Mouse (Mus musculus) left cerebral cortex, postnatal 25 days (tissue): Measurements from ENCODE around the gene Smap2. TPM values are rescaled to one million over a fixed set of nuclear protein-coding genes. Genes with fewer than 3 reads are reported as not detected.
"Not testable (repeated sequence)": the region's sequence is repeated elsewhere in the genome, so short reads cannot be mapped to it uniquely, and the experiment has no call there.

Source experiments
- DNase-seq, 2 experiments: peaks; one replicate each; pipeline ENCODE4 v3.0.0; 2022; ENCODE audit warnings: low spot score in 2 of 2, mixed read lengths in 1 of 2
- intact Hi-C: fragments of 180-260 bp; cut with DNase I; formaldehyde crosslinking; loops from one replicate; pipeline ENCODE4 v1.15.1; 2025
- total RNA-seq, 2 experiments: library from RNA; stranded (reverse); gene quantifications; 2 replicates each; pipeline ENCODE4 v1.2.3; 2021

Smap2 gene
- 100 to 1,000 TPM; 188 to 194 TPM for total RNA-seq

DNA sequence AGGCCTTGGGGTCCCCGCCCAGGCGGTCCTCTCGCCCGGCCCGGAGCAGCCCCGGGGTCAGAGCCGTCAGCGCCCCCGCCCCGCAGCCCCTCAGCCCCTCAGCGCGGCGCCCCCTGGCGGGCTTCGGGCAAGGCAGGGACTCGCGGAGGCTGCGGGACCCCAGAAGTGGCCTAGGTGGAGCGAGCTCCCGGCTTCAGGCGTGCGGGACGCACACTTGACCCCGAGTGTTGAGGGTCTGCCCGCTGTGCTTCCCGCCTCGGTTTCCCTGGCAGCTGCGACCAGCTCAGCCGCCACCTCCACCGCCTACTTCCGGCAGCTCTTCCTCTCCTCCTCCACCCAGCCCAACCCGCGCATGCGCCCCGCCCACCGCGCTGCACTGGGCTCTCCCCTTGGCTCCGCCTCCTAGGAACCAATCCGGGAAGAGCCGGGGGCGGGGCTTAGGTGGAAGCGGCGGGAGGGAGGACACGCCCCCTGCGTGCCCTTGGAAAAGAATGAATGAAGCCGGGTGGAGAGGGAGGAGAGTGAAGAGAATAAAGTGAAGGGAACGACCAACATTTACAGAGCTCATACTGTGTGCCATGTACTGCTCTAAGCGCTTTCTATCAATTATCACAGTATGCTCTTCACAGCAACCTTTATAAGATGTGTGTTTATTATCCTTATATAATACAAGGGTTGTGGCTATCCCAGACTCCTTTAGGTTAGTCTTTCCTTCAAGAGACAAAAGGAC is at the start of gene Smap2:
Smap2 (minus strand) TSS at position 320 of the 730 bp plus-strand sequence.
- intact Hi-C loops, result no loop called here

DNA sequence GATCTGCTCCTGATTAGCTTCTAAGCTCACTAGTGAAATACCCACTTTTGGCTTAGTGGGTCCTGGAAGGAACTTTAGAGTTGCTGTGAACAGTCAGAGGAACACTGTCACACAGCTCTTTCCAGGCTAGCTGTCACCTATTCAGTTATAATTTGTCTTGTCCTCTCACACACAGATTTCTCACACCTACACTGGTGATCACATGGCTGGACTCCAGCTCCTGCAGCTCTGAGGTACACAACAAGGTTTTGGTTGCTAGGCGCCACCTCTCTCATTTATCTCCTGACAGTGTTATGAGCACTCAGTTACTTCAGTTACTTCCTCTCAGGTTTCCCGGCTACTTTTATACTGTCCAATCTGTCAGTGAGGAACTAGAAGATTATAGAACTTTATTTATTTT is 48.3 kb upstream of the Smap2 start:
- intact Hi-C loops, result no loop called here
- DNase-seq, result no peak

More for the DNA sequence above, at the start of gene Smap2:
- DNase-seq, result peak; percentile 98 to 99

DNA sequence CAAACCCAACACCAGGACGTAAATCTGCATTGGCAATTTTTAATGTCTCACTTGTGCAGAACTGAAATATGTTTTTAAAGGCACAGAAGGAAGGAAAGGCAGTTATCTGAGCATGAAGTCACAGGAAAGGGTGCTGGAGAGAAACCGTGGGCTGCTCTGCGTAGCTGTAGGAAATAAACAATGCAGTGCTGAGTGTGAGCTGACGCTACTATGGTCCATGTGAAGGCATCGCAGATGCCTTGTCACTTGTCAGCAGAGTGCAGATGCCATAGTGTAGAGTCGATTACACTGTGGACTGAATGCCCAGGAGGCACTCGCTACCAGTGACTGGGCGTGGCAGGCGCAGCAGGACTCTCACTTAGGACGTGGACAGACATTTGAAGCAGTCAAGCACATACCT is 42.2 kb upstream of the Smap2 start:
- DNase-seq, intact Hi-C loops: not testable (repeated sequence)

DNA sequence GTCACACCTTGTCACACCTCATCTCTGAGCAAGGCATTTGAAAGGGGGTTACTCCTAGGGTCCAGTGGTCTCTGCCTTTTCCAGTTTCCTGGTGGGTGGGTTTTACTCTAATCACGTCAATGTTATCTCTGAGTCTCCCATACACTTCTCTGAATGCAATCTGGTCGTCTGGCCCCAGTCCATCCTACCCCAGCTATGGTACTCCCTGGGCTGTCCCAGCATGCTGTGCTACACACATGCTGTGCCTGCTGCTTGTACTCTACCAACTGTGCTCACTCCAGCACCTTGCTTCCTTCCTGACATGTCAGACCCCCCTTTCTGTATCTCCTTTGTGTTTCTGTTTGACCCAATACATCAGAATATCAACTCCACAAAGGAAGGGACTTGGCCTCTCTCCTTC is 40.0 kb upstream of the Smap2 start:
- intact Hi-C loops, result no loop called here
- no peak for DNase-seq

DNA sequence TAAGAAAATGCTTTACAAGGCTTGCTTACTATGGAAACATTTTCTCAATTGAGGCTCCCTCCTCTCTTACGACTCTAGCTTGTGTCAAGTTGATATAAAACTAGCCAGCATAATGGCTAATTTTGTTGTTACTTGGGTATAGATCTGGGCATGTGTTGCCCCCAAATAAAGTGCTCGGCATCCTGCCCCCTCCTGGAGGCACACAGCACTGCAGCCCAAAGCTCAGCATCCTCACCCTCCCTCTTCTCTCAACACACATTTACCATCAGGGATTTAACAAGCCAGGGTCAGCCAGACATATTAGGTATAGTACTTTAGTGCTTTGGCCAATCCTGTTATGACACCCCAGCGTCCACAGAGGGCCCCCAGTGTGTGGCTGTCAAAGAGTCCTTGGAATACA is 39.3 kb upstream of the Smap2 start:
- DNase-seq, result no peak
- intact Hi-C loops, result no loop called here

DNA sequence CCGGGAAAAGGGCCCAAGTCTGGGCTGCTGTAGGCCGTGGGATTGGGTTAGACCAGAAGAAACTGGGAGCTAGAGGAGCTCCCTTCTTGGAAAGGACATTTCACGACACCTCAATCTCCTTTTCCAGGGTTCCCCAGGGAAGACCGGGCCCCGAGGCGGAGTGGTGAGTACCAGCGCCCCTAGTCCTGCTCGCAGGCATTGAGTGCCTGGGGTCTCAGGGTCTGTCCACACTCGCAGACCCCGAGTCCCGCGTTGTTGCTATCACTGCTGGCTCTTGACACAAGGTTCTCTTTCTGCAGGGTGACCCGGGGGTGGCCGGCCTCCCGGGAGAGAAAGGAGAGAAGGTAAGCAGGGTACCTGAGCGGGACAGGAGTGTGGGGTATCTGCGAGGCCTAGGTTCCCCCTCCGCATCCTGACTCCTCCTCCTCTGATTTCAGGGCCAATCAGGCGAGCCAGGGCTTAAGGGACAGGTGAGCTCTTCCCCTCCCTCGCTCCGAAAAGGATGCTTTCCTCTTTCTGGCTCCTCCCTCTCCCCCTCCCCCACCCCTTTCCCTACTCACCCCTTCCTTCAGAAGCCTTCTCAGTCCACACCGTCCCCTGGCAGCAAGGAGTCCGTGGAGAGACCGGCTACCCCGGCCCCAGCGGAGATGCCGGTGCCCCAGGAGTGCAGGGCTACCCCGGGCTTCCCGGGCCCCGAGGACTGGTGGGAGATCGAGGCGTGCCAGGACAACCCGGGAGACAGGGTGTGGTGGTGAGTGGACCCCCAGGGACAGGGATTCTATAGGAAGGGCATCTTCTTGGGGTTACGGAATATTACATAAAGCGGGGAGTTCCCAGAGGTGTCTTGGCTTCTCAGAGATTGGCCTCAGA is 35.6 kb upstream of the Smap2 start:
- DNase-seq, result peak in 1 of 2 experiments; percentile 43
- intact Hi-C loops, result no loop called here

DNA sequence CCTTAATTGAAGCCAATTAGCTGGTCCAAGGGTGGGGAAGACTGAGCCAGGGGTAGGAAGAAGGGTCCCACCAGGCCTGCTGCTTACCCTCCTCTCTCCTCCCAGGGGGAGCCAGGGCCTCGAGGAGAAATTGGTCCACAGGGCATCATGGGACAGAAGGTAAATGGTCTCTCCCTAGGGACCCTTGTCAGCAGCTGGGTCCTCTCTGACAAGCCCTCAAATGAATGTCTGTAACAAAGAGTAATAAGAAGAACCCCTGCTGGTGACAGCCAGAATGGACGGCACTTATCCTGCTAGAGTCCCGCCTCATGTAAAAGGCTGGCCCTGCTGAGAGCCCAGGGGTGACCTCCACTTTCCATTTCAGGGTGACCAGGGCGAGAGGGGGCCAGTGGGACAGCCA is 34.8 kb upstream of the Smap2 start:
- intact Hi-C loops, result no loop called here

DNA sequence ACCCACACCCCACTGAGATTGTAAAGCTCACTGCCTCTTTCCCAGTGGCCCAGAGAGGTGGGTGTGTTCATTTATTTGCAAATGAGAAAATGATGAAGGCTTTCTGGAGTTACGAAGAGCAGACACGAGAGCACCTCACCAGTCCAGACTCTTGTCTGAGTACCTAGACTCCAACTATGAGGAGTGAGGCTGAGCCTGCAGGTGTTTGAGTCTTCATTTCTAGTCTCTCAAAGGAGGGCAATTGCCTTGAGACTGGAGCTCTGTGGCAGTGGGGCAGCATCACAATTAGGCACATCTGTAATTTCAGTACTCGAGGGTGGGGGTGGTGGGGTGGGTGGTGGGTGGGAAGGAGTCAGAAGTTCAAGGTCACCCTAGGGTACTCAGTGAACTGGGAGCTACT is 25.9 kb upstream of the Smap2 start:
- DNase-seq, result no peak
- intact Hi-C loops, result no loop called here

More for the DNA sequence above, 34.8 kb upstream of the Smap2 start:
- DNase-seq, result no peak

DNA sequence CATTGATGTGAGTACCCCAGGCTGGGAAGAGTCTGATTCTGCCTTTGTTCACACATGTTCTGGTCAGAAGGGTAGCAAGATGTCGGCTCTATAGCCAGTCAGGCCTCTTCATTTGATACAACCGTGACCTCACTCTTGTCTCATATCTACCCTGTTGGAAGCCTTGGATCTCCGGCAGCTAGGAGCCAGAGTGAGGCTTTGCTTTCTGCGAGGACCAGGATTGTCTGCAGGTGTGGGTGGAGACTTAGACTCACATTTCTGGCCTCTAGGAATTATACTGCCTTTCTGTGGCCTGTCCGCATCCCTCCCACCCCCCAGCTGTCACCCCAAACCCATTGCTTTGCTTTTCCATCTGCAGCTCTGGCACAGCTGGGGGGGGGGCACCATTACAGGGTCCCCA is 25.4 kb upstream of the Smap2 start:
- intact Hi-C loops, result no loop called here
- DNase-seq, result no peak

DNA sequence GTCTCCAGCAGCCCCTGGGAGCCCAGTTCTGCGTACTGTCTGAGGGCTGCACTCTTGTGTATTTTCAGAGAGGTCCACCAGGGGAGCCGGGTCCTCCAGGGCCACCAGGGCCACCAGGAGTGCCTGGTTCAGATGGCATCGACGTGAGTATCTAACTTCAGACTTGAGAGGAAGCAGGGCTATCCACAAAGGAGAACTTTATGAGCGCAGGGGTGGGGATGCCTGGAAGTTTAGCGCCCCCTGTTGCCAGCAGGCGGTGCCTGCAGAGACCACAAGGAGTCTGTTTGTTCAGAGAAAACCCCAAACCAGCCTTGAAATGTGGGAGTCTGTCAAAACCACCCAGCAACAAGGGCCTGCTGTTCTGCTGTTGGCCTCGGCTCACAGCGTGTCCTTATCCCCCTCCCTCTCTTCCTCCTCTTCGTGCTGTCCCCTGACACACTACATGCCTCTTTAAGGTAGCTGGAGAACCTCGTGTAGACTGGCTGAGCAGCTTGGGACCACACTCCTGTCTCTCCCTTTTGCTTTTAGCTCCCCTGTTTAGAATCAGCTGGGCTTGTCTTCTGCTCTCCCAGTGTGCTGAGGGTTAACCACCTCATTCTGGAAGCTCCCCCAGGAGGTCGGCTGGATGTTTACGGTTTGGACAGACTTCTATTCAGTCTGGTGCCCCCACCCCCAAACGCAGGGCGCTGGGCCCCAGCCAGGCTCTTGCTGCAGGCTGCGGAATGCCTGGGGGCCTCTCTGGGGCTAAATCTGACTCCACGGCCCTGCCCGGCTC is 24.0 kb upstream of the Smap2 start:
- intact Hi-C loops, result no loop called here
- peak; percentile 68 to 77 for DNase-seq

DNA sequence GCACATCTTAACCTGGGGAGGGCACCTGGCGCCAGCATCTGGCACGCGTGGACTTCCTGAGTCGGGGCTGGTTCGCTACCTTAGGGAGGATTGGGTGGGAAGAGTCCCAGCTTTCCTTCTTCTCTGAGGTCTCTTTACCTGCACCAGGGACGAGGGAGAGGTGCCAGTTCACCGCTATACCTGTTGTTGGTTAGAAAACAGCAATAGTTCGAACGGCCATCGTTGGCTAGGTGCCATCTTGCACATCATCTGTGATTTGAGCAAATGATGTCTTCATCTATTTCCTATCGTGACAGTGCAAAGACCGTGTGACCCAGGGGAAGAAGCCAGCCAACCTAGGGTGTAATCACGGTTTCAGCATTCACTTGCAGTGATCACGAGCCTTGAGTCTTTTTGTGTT is 23.3 kb upstream of the Smap2 start:
- intact Hi-C loops, result no loop called here
- no peak for DNase-seq

DNA sequence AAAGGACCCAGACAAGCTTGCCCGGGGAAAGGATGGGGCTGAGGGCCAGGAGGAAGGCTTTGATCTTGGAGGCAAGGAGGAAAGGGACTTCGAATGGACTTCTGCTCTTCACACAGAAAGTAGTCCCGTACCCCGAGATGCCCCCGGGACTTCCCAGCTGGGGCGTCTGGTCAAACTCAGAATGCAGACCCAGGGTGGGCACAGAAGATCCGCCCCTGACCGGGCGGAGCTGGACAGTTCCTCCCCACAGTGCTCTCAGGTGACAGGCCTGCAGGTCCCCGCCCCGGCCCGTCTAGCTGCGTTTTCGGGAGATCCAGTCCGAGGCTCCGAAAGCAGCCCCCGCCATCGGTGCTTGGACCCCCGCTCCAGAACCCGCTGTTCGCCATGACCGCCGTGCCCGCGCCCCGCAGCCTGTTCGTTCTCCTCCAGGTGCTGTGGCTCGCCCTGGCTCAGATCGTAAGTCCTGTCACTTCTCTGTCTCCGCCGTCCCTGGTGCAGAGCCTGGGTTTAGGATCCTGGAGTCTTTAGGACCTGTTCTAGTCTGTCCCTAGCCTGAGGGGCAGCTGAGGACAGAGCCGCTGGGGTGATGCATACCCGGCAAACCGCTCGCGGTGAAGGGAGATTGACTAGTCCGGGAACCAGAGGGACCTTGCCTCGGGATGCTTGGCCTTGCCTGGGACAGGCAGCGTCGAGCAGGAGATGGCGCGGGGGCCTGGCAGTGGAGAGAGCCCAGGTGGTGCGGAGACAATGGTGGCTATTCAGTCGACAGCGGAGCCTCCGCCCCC is 22.5 kb upstream of the Smap2 start, which contains the start of gene Col9a2:
Col9a2 (plus strand) TSS at position 55 of the 785 bp plus-strand sequence.
- intact Hi-C loops, result no loop called here
- no peak for DNase-seq

DNA sequence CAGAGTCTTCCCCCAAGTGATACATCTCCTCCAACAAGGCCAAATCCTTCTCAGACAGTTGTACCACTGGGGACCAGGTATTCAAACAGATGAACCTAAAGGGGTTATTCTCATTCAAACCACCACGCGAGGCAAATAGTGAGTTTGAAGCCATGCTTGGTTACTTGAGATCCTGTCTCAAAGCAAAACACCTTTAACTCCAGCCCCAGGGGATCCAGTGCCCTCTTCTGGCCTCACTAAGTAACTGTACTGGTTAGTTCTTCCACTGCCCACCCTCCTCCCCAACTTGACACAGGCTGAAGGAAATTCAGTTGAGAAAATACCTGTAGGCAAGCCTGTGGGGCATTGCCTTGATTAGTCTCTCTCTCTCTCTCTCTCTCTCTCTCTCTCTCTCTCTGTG is 16.0 kb upstream of the Smap2 start:
- intact Hi-C loops, result no loop called here
- DNase-seq, result no peak

DNA sequence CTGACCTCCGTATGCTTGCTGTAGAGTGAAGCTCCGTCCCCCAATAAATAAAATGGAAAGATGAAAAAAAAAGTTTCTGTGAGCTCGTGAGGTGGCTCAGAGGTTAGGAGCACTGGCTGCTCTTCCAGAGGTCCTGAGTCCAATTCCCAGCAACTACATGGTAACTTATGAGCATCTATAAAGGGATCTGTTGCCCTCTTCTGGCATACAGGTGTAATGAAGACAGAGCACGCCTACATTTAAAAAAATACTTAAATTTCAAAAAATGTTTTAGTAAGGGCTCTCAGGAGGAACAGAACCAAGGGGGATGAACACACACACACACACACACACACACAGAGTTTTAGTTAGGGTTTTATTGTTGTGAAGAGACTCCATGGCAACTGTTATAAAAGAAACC is 14.4 kb upstream of the Smap2 start:
- DNase-seq, result no peak
- intact Hi-C loops, result no loop called here

DNA sequence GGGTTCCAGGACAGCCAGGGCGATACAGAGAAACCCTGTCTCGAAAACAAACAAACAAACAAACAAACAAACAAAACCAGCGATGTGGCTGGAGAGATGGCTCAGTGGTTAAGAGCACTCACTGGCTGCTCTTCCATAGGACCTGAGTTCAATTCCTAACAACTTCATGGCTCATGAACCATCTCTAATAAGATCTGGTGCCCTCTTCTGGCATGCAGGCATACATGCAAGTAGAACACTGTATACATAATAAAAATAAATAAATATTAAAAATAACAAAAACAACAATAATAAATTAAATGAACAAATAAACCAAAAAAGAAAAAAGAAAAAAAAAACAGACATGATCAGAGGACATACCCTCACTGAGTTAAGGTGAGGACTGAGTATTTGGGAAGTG is 12.6 kb upstream of the Smap2 start:
- no peak for DNase-seq
- intact Hi-C loops, result loop anchor here (2.0 to 10.0 kb wide), 2 partner anchors 43 to 205 kb away; no protein-coding TSS in a partner anchor

DNA sequence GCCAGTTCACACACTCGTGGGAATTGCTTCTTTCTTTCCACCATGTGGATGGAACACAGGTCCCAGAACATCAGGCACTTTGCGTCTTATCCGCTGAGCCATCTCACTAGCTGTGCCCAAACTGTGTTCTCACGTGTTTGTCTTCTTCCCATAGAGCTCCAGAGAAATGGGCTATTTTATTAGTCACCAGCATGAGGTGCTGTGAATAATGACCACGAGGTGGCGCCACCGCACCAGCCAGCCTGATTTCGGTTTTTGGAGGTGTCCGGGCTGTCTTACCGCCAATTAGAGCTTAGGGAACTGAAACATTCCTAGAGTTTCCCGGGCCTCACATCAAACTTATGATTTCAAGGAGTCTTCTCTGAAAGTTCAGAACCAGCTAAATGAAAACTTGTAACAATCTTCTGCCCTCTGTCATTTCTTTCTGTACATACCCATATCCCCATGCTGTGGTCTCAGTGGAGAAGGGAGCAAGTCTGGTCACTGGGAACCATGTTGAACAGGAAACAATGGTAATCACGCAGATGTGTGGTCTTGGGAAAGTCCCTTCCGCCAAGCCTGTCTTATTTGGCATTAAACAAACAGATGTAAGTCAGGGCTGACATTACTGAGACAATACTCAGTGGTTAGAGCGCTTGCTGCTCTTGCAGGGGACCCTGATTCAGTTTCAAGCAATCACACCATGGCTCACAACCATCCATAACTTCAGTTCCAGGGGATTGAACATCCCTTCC is 11.8 kb upstream of the Smap2 start:
- DNase-seq, result peak; percentile 47 to 52
- intact Hi-C loops, result loop anchor here (2.0 to 10.0 kb wide), 2 partner anchors 42 to 206 kb away; no protein-coding TSS in a partner anchor

DNA sequence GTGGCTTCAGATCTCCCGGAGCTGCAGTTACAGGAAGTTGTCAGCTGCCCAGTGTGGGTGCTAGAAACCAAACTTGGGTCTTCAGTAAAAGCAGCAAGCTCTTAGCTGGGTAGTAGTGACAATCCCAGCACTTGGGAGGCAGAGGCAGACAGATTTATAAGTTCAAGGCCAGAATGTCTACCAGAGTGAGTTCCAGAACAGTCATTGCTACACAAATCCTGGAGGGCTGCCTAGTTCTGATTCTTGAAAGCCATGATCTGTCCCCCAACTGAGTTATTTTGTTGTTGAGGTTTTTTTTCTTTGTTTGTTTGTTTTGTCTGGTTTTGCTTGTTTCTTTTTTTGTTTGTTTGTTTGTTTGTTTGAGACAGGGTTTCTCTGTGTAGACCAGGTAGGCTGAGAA is 11.1 kb upstream of the Smap2 start:
- intact Hi-C loops, result loop anchor here (2.0 to 10.0 kb wide), 2 partner anchors 41 to 207 kb away; no protein-coding TSS in a partner anchor
- DNase-seq, result no peak

DNA sequence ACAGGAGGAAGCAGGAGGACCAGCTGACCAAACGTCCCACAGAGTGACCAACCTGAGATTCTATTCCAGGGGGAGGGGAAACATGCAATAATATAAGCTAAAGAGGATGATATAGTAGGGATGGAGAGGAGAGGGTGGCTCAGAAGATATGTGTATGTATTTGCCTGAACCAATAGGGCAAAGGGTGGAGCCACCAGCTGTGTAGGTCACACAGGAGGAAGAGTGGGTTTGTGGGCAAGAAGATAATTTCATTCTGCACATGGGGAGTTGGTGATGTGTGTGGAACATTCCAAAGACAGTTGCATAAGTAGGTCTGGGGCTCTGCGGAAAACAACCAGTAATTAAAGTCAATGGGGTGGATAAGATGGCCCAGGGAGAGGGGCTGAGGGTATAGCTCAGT is 8.6 kb upstream of the Smap2 start:
- intact Hi-C loops, result loop anchor here (10.0 kb wide), 1 partner anchor 209 kb away; no protein-coding TSS in a partner anchor
- DNase-seq, result no peak
